Mouse (Mus musculus): ENCODE results near the gene Akap14. TPM values are rescaled to one million over a fixed set of nuclear protein-coding genes. Genes with fewer than 3 reads are reported as not detected.
"Not testable (repeated sequence)": the region's sequence is repeated elsewhere in the genome, so short reads cannot be mapped to it uniquely, and the experiment has no call there.

The Akap14 gene
- polyA plus RNA-seq (2016; fragmentation: Nextera tagmentation; extraction: Ambion mirVana): not detected in 2 replicates

- no peaks in the 10 kb centered on the region for H3K27me3 ChIP-seq (replicated peaks)
- H3K4me3 ChIP-seq: no peak within 1 kb of the TSS
- WGBS: 56% methylated on average over 5 of the region's 5 CpGs
- H3K27ac ChIP-seq (ENCODE audit: poor library complexity, severe bottlenecking): no peak within 1 kb of the TSS
- H3K36me3 ChIP-seq: no peaks in the 10 kb centered on the region
- H3K4me1 ChIP-seq (replicated peaks): no peaks in the 10 kb centered on the region
- no peak within 1 kb of the TSS for H3K9ac ChIP-seq
- no peaks in the 10 kb centered on the region for H3K9me3 ChIP-seq (replicated peaks)
- no peak within 1 kb of the TSS for H3K4me2 ChIP-seq
- no peak for ATAC-seq (ENCODE audit: insufficient number of reproducible peaks, low FRiP score)
These were observed at the start of gene Akap14 for GRCm38 (mm10) chrX:37168742-37169141. TSS of gene Akap14 (minus strand) at chrX:37168842.

GRCm38 (mm10) chrX:37210941-37211340, 42.3 kb upstream of the Akap14 start, which contains the start of gene Gm9:
TSS of gene Gm9 (minus strand) at chrX:37211041.
- Histone ChIP-seq H3K4me2 (no peak within 1 kb of the TSS), H3K27me3 (replicated peaks) (no peaks in the 10 kb centered on the region), H3K4me1 (replicated peaks) (no peaks in the 10 kb centered on the region), H3K4me3 (no peak within 1 kb of the TSS), H3K9me3 (replicated peaks) (no peaks in the 10 kb centered on the region; the same call in 1 of the 2 replicates), H3K9ac (no peak within 1 kb of the TSS), H3K36me3 (no peaks in the 10 kb centered on the region), H3K27ac (ENCODE audit: poor library complexity, severe bottlenecking) (no peak within 1 kb of the TSS)
- WGBS: 80% methylated on average over 10 of the region's 10 CpGs
- ATAC-seq (ENCODE audit: insufficient number of reproducible peaks, low FRiP score): no peak

GRCm38 (mm10) chrX:37198676-37199075, 30.0 kb upstream of the Akap14 start:
- H3K27me3 ChIP-seq (replicated peaks): no peaks in the 10 kb centered on the region
- no peak overlapping the region for H3K4me2 ChIP-seq
- H3K36me3 ChIP-seq: no peaks in the 10 kb centered on the region
- no peak overlapping the region for H3K4me3 ChIP-seq
- no peaks in the 10 kb centered on the region for H3K4me1 ChIP-seq (replicated peaks)
- H3K9ac ChIP-seq: no peak overlapping the region
- no peak overlapping the region for H3K27ac ChIP-seq (ENCODE audit: poor library complexity, severe bottlenecking)
- ATAC-seq (ENCODE audit: insufficient number of reproducible peaks, low FRiP score): no peak
- 43% methylated on average over 8 of the region's 8 CpGs for WGBS
- no peaks in the 10 kb centered on the region for H3K9me3 ChIP-seq (replicated peaks)

- no peaks in the 10 kb centered on the region for H3K9me3 ChIP-seq (replicated peaks)
- peak overlapping the region; percentile 81 for H3K4me2 ChIP-seq
- no peaks in the 10 kb centered on the region for H3K4me1 ChIP-seq (replicated peaks)
- H3K9ac ChIP-seq: peak overlapping the region; percentile 77
- 26% methylated on average over 28 of the region's 28 CpGs for WGBS
- H3K4me3 ChIP-seq: peak overlapping the region; percentile 72
- H3K36me3 ChIP-seq: no peaks in the 10 kb centered on the region
- no peaks in the 10 kb centered on the region for H3K27me3 ChIP-seq (replicated peaks)
- no peak for ATAC-seq (ENCODE audit: insufficient number of reproducible peaks, low FRiP score)
- no peak overlapping the region for H3K27ac ChIP-seq (ENCODE audit: poor library complexity, severe bottlenecking)
These were observed 23.2 kb upstream of the Akap14 start for GRCm38 (mm10) chrX:37191744-37192379.

GRCm38 (mm10) chrX:37191105-37191743, 22.6 kb upstream of the Akap14 start, which contains the start of the genes Ndufa1 and Rnf113a1:
TSS of gene Ndufa1 (minus strand) at chrX:37191163.
TSS of gene Rnf113a1 (plus strand) at chrX:37191245.
- Histone ChIP-seq H3K4me1 (replicated peaks) (no peaks in the 10 kb centered on the region), H3K27ac (ENCODE audit: poor library complexity, severe bottlenecking) (peak within 1 kb of the TSS; percentile 54; the same call in 1 of the 2 replicates), H3K27me3 (replicated peaks) (no peaks in the 10 kb centered on the region), H3K9me3 (replicated peaks) (no peaks in the 10 kb centered on the region), H3K9ac (peak within 1 kb of the TSS; percentile 77), H3K36me3 (no peaks in the 10 kb centered on the region), H3K4me3 (peak within 1 kb of the TSS; percentile 72), H3K4me2 (peak within 1 kb of the TSS; percentile 81)
- peak; percentile 86 for ATAC-seq (ENCODE audit: insufficient number of reproducible peaks, low FRiP score)
- 15% methylated on average over 62 of the region's 63 CpGs for WGBS

- ATAC-seq (ENCODE audit: insufficient number of reproducible peaks, low FRiP score): 0 out of 2 replicates have a peak, but pooled peaks have one; percentile 2
- Histone ChIP-seq H3K27ac (ENCODE audit: poor library complexity, severe bottlenecking) (no peak overlapping the region), H3K36me3 (no peaks in the 10 kb centered on the region)
These were observed 22.1 kb upstream of the Akap14 start for GRCm38 (mm10) chrX:37190755-37191104.

GRCm38 (mm10) chrX:37184401-37184800, 15.8 kb upstream of the Akap14 start:
- H3K4me2 ChIP-seq: peak overlapping the region; percentile 48
- H3K4me3 ChIP-seq; H3K4me1 ChIP-seq (replicated peaks); H3K9ac ChIP-seq; H3K9me3 ChIP-seq (replicated peaks); H3K36me3 ChIP-seq; H3K27ac ChIP-seq (ENCODE audit: poor library complexity, severe bottlenecking); H3K27me3 ChIP-seq (replicated peaks); ATAC-seq (ENCODE audit: insufficient number of reproducible peaks, low FRiP score): not testable (repeated sequence)
- WGBS: 39% methylated on average over 8 of the region's 8 CpGs

More at GRCm38 (mm10) chrX:37190755-37191104, 22.1 kb upstream of the Akap14 start:
- Histone ChIP-seq H3K4me3 (peak overlapping the region; percentile 72), H3K4me2 (peak overlapping the region; percentile 81), H3K4me1 (replicated peaks) (no peaks in the 10 kb centered on the region), H3K27me3 (replicated peaks) (no peaks in the 10 kb centered on the region), H3K9me3 (replicated peaks) (no peaks in the 10 kb centered on the region), H3K9ac (peak overlapping the region; percentile 77)
- WGBS: 15% methylated on average over 20 of the region's 20 CpGs

- H3K4me1 ChIP-seq (replicated peaks): no peaks in the 10 kb centered on the region
- H3K9ac ChIP-seq: no peak overlapping the region
- H3K27me3 ChIP-seq (replicated peaks): peaks cover 5% of the 10 kb centered on the region; the same call in 1 of the 2 replicates
- H3K27ac ChIP-seq (ENCODE audit: poor library complexity, severe bottlenecking): no peak overlapping the region
- no peak overlapping the region for H3K4me2 ChIP-seq
- no peak for ATAC-seq (ENCODE audit: insufficient number of reproducible peaks, low FRiP score)
- WGBS: 26% methylated on average over 3 of the region's 3 CpGs
- no peaks in the 10 kb centered on the region for H3K36me3 ChIP-seq
- H3K9me3 ChIP-seq (replicated peaks): no peaks in the 10 kb centered on the region
- no peak overlapping the region for H3K4me3 ChIP-seq
These were observed 1.6 kb downstream of the Akap14 start for GRCm38 (mm10) chrX:37167085-37167484.

GRCm38 (mm10) chrX:37163115-37163514, 5.5 kb downstream of the Akap14 start:
- ATAC-seq (ENCODE audit: insufficient number of reproducible peaks, low FRiP score): no peak
- Histone ChIP-seq H3K4me3 (no peak overlapping the region), H3K27me3 (replicated peaks) (peaks cover 5% of the 10 kb centered on the region; the same call in 1 of the 2 replicates), H3K4me1 (replicated peaks) (no peaks in the 10 kb centered on the region), H3K36me3 (no peaks in the 10 kb centered on the region), H3K9ac (no peak overlapping the region), H3K27ac (ENCODE audit: poor library complexity, severe bottlenecking) (no peak overlapping the region), H3K9me3 (replicated peaks) (no peaks in the 10 kb centered on the region), H3K4me2 (no peak overlapping the region)
- 73% methylated on average over 18 of the region's 18 CpGs for WGBS

GRCm38 (mm10) chrX:37161169-37161568, 7.5 kb downstream of the Akap14 start:
- Histone ChIP-seq H3K36me3 (0 out of 2 replicates have a peak, but pooled peaks cover under 1% of the 10 kb centered on the region), H3K4me1 (replicated peaks) (no peaks in the 10 kb centered on the region), H3K27ac (ENCODE audit: poor library complexity, severe bottlenecking) (no peak overlapping the region), H3K4me3 (no peak overlapping the region), H3K27me3 (replicated peaks) (peaks cover 5% of the 10 kb centered on the region; the same call in 1 of the 2 replicates), H3K4me2 (no peak overlapping the region), H3K9me3 (replicated peaks) (no peaks in the 10 kb centered on the region), H3K9ac (no peak overlapping the region)
- WGBS: 61% methylated on average over 10 of the region's 10 CpGs
- ATAC-seq (ENCODE audit: insufficient number of reproducible peaks, low FRiP score): no peak

GRCm38 (mm10) chrX:37157839-37158238, 10.8 kb downstream of the Akap14 start:
- Histone ChIP-seq H3K4me2 (no peak overlapping the region), H3K9ac (no peak overlapping the region), H3K9me3 (replicated peaks) (no peaks in the 10 kb centered on the region), H3K36me3 (peaks cover 22% of the 10 kb centered on the region), H3K27me3 (replicated peaks) (no peaks in the 10 kb centered on the region), H3K27ac (ENCODE audit: poor library complexity, severe bottlenecking) (no peak overlapping the region), H3K4me1 (replicated peaks) (no peaks in the 10 kb centered on the region), H3K4me3 (no peak overlapping the region)
- ATAC-seq (ENCODE audit: insufficient number of reproducible peaks, low FRiP score): no peak
- WGBS: 52% methylated on average over 4 of the region's 4 CpGs
